Mouse (Mus musculus) hindbrain, embryonic 12.5 days (tissue): ENCODE measurements around the gene Cabin1. TPM values are rescaled to one million over a fixed set of nuclear protein-coding genes. Genes with fewer than 3 reads are reported as not detected.

Experiments
- ATAC-seq: fragments of 200-750 bp; cut with Nextera tagmentation; 2 replicates; pipeline ENCODE4 v1.8.0; 2017; ENCODE audit warnings: moderate TSS enrichment; ENCODE audit not compliant: low FRiP score
- H3K27ac ChIP-seq: fragments of 300-500 bp; sonication (generic); 2 replicates; pipeline ENCODE4 v1.5.1; 2016; ENCODE audit warnings: mild to moderate bottlenecking
- H3K27me3 ChIP-seq: fragments of 300-500 bp; sonication (generic); 2 replicates; pipeline ENCODE4 v1.6.1; 2016; ENCODE audit warnings: mild to moderate bottlenecking
- H3K36me3 ChIP-seq: fragments of 300-500 bp; sonication (generic); 2 replicates; pipeline ENCODE4 v1.6.1; 2016; ENCODE audit warnings: mild to moderate bottlenecking
- H3K4me1 ChIP-seq: fragments of 300-500 bp; sonication (generic); 2 replicates; pipeline ENCODE4 v1.6.1; 2016
- H3K4me2 ChIP-seq: fragments of 300-500 bp; sonication (generic); replicated peaks from 2 replicates; pipeline ENCODE4 v1.6.1; 2016; ENCODE audit warnings: mild to moderate bottlenecking
- H3K4me3 ChIP-seq: fragments of 300-500 bp; sonication (generic); 2 replicates; pipeline ENCODE4 v1.5.1; 2016; ENCODE audit warnings: mild to moderate bottlenecking
- H3K9ac ChIP-seq: fragments of 300-500 bp; sonication (generic); 2 replicates; pipeline ENCODE4 v1.6.1; 2016; ENCODE audit warnings: mild to moderate bottlenecking, moderate library complexity
- H3K9me3 ChIP-seq: fragments of 300-500 bp; sonication (generic); replicated peaks from 2 replicates; pipeline ENCODE4 v1.6.1; 2016; ENCODE audit warnings: mild to moderate bottlenecking
- WGBS: fragments of 180-500 bp; shearing (Covaris S2); methylation state at CpG from one replicate; pipeline ENCODE4 v1.1.7; 2016; 5-methylcytosine and 5-hydroxymethylcytosine counted together
- polyA plus RNA-seq: library from polyadenylated mRNA; unstranded; fragments of >200 nt; fragmentation: Nextera tagmentation; extraction: Ambion mirVana; gene quantifications from 2 replicates; pipeline ENCODE4 v1.2.1, GENCODE M21; 2016

The Cabin1 gene
- polyA plus RNA-seq, 1 experiment from 2014 or later, result 44.1 TPM

GRCm38 (mm10) chr10:75707901-75708632, 56.1 kb downstream of the Cabin1 start:
- 83% methylated on average over 3 of the region's 3 CpGs for WGBS
- Histone ChIP-seq H3K36me3 (peaks cover 64% of the 10 kb centered on the region), H3K4me3 (no peak overlapping the region), H3K9me3 (no peaks in the 10 kb centered on the region), H3K27ac (no peak overlapping the region), H3K9ac (no peak overlapping the region), H3K4me1 (0 out of 2 replicates have a peak, but pooled peaks cover 3% of the 10 kb centered on the region), H3K4me2 (no peak overlapping the region), H3K27me3 (no peaks in the 10 kb centered on the region)
- peak; percentile 4; the same call in 1 of the 2 replicates for ATAC-seq

GRCm38 (mm10) chr10:75706632-75707216, 57.4 kb downstream of the Cabin1 start:
- 83% methylated on average over 8 of the region's 8 CpGs for WGBS
- Histone ChIP-seq H3K36me3 (peaks cover 51% of the 10 kb centered on the region), H3K4me2 (no peak overlapping the region), H3K4me3 (no peak overlapping the region), H3K27ac (no peak overlapping the region), H3K9ac (no peak overlapping the region), H3K9me3 (no peaks in the 10 kb centered on the region), H3K4me1 (0 out of 2 replicates have a peak, but pooled peaks cover 3% of the 10 kb centered on the region), H3K27me3 (no peaks in the 10 kb centered on the region)
- no peak for ATAC-seq

- H3K27me3 ChIP-seq, result no peaks in the 10 kb centered on the region
- no peak for ATAC-seq
- H3K4me2 ChIP-seq, result no peak overlapping the region
- H3K4me1 ChIP-seq, result 0 out of 2 replicates have a peak, but pooled peaks cover 3% of the 10 kb centered on the region
- no peak overlapping the region for H3K27ac ChIP-seq
- no peak overlapping the region for H3K4me3 ChIP-seq
- 85% methylated on average over 7 of the region's 7 CpGs for WGBS
- H3K36me3 ChIP-seq, result peaks cover 43% of the 10 kb centered on the region
- no peaks in the 10 kb centered on the region for H3K9me3 ChIP-seq
- H3K9ac ChIP-seq, result no peak overlapping the region
Measured at GRCm38 (mm10) chr10:75705681-75706400, 58.3 kb downstream of the Cabin1 start.

DNA sequence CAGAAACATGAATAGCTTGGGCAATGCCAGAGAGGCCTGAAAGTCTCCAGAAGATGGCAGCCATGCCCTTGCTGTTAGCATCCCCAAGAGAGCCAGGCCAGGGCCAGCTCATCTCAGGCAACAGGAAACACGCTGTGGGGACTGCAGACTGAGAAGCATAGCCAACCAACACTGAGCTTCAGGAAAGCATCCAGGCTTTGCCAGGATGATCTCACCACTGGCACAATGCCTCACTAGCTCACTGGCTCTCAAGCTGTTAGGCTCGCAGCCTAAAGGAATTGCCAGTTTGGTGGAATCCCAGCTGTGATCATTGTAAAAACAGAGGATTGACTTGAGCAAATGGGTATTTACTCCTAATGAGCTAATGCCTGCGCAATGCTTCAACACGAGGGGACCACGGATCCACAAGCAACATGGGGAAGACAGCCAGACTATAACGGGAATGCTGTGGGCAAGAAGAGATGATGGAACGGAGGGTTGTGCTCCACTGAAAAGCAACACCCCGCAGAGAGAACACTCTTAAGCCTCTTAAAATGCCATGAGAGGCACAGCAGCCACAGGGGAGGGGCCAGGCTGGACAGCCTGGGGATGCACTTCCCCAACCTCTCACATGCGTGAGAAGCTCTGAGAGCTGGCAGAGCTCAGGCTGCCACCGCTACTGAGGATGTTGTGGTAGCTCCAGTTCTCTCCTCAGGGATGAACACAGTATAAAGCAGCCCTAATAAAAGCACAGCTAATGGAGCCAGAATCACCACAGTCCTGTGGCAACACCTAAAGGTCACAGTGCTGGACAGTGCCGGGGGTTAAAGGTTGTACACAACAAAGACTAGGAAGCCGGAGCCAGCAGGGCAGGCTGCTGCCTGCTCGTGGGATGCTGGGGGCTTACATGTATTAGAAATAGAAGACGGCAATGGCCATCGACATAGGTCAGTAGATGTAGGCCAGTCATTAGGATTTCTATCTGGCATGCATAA, 59.6 kb downstream of the Cabin1 start:
- peaks cover 37% of the 10 kb centered on the region for H3K36me3 ChIP-seq
- H3K4me2 ChIP-seq, result no peak overlapping the region
- H3K9ac ChIP-seq, result no peak overlapping the region
- H3K27me3 ChIP-seq, result no peaks in the 10 kb centered on the region
- H3K4me1 ChIP-seq, result 0 out of 2 replicates have a peak, but pooled peaks cover 3% of the 10 kb centered on the region
- no peak overlapping the region for H3K4me3 ChIP-seq
- H3K27ac ChIP-seq, result no peak overlapping the region
- H3K9me3 ChIP-seq, result no peaks in the 10 kb centered on the region
- 75% methylated on average over 15 of the region's 15 CpGs for WGBS
- ATAC-seq, result no peak

GRCm38 (mm10) chr10:75703504-75703903, 60.6 kb downstream of the Cabin1 start:
- 0 out of 2 replicates have a peak, but pooled peaks cover 3% of the 10 kb centered on the region for H3K4me1 ChIP-seq
- no peaks in the 10 kb centered on the region for H3K9me3 ChIP-seq
- no peak overlapping the region for H3K4me2 ChIP-seq
- 68% methylated on average over 1 of the region's 1 CpGs for WGBS
- no peak overlapping the region for H3K27ac ChIP-seq
- no peak overlapping the region for H3K9ac ChIP-seq
- no peaks in the 10 kb centered on the region for H3K27me3 ChIP-seq
- no peak; the same call in 1 of the 2 replicates for ATAC-seq
- peaks cover 40% of the 10 kb centered on the region for H3K36me3 ChIP-seq
- H3K4me3 ChIP-seq, result no peak overlapping the region

DNA sequence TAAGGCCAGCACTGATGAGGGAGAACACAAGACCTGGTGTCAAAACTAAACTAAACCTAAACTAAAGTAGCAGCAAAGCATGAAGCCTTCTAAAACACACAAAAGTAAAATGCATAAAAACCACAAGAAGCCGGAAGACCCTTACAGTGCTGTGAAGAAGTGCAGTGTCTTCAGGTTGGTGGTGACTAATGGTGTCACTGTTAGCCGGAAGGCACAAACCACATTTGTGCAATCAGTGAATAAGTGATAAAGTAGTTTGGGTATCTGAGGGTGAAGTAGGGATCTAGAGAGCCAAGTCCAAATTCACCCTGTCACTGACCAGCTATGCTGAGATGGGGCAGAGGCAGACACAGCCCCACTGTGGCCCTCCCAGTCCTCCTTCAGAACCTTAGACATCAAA, 61.6 kb downstream of the Cabin1 start:
- Histone ChIP-seq H3K36me3 (peaks cover 45% of the 10 kb centered on the region), H3K4me1 (0 out of 2 replicates have a peak, but pooled peaks cover 3% of the 10 kb centered on the region), H3K9ac (no peak overlapping the region), H3K4me2 (no peak overlapping the region), H3K27ac (no peak overlapping the region), H3K27me3 (no peaks in the 10 kb centered on the region), H3K4me3 (no peak overlapping the region), H3K9me3 (no peaks in the 10 kb centered on the region)
- ATAC-seq, result no peak
- 91% methylated on average over 2 of the region's 2 CpGs for WGBS

DNA sequence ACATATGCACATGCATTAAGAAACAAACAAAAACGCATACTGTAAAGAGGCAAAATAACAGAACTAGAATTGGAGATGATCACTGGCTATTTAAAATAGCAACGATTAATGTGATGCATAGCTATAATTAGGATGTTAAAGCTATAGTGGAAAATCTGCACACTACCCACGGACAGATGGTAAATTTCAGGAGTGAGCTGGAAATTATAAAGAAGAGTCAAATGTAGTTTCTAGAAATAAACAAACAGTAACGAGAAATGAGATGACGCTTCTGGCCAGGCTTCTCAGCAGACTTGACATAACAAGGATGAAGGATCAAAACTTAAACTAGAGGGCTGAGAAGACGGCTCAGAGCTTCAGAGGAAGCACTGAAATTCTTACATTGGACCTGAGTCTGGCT, 62.9 kb downstream of the Cabin1 start:
- Histone ChIP-seq H3K9me3 (no peaks in the 10 kb centered on the region), H3K4me3 (no peak overlapping the region), H3K27ac (no peak overlapping the region), H3K4me1 (0 out of 2 replicates have a peak, but pooled peaks cover 3% of the 10 kb centered on the region), H3K36me3 (peaks cover 47% of the 10 kb centered on the region), H3K27me3 (no peaks in the 10 kb centered on the region), H3K9ac (no peak overlapping the region), H3K4me2 (no peak overlapping the region)
- 93% methylated on average over 6 of the region's 6 CpGs for WGBS
- ATAC-seq, result no peak

DNA sequence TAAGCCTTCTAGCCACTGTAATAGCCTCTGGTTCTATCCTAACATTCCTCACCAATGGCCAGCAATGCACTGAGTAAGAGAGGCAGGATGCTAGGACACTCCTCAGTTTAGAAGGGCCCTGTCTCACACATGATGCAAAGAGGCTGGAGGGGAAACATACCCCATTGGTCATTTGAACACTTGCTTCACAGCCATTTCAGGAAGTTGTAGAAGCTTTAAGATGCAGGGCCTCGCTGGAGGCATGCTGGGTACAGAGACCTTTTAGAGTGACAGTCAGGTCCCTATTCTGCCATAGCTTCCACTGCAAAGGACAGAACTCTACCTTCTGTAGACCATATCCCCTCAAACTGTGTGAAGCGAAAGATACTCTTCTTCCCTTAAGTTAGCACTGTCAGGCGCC, 66.4 kb downstream of the Cabin1 start:
- Histone ChIP-seq H3K27ac (no peak overlapping the region), H3K36me3 (peaks cover 66% of the 10 kb centered on the region), H3K9me3 (no peaks in the 10 kb centered on the region), H3K4me1 (no peaks in the 10 kb centered on the region), H3K4me3 (no peak overlapping the region), H3K27me3 (no peaks in the 10 kb centered on the region), H3K4me2 (no peak overlapping the region), H3K9ac (no peak overlapping the region)
- ATAC-seq, result no peak
- WGBS, result 95% methylated on average over 3 of the region's 3 CpGs

DNA sequence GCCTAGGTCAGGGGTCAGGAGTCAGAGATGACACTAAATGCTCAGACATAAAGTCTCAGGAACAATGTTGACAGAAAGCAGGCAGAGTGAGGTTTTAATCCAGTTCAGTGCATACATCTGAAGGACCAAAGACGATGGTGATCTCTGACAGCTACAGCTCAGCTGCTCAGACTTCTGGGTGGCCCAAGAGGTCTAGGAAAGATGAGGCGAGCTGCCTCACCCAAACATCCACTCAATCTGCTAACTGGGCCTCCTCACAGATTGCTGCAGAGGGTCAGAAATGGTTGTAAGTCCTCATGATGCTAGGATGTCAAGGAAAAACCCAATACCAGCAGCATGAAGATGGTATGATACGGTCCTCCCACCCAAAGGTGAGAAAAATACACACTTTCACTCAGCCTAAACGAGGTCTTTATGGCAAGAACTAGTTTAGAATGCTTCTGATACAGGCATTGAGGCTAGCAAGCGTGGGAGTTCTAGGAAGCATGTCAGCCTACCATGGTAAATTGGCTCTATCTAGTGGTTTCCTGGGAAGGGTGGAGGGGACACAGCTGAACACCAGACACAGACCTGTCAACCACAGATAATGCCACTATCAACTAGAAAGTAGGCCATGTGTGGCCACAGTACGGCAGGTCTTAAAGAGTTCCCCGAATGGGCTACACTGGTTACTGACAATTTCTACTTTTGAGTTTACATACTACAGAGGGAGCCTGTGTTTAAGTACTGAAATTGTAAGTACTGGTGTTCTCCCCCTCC, 67.4 kb downstream of the Cabin1 start:
- Histone ChIP-seq H3K9ac (no peak overlapping the region), H3K36me3 (peaks cover 76% of the 10 kb centered on the region), H3K4me2 (no peak overlapping the region), H3K9me3 (no peaks in the 10 kb centered on the region), H3K27ac (no peak overlapping the region), H3K27me3 (no peaks in the 10 kb centered on the region), H3K4me1 (no peaks in the 10 kb centered on the region), H3K4me3 (no peak overlapping the region)
- ATAC-seq, result no peak
- 89% methylated on average over 7 of the region's 7 CpGs for WGBS

- Histone ChIP-seq H3K4me3 (no peak overlapping the region), H3K9me3 (no peaks in the 10 kb centered on the region), H3K9ac (no peak overlapping the region), H3K27ac (no peak overlapping the region), H3K27me3 (no peaks in the 10 kb centered on the region), H3K4me2 (no peak overlapping the region), H3K4me1 (no peaks in the 10 kb centered on the region), H3K36me3 (peaks cover 87% of the 10 kb centered on the region)
- 97% methylated on average over 2 of the region's 2 CpGs for WGBS
- ATAC-seq, result no peak
Measured at GRCm38 (mm10) chr10:75695521-75695920, 68.6 kb downstream of the Cabin1 start.

GRCm38 (mm10) chr10:75695078-75695477, 69.1 kb downstream of the Cabin1 start:
- Histone ChIP-seq H3K4me3 (no peak overlapping the region), H3K27me3 (no peaks in the 10 kb centered on the region)
- 93% methylated on average over 5 of the region's 5 CpGs for WGBS

More at GRCm38 (mm10) chr10:75695078-75695477, 69.1 kb downstream of the Cabin1 start:
- no peak overlapping the region for H3K4me2 ChIP-seq
- ATAC-seq, result no peak
- no peaks in the 10 kb centered on the region for H3K4me1 ChIP-seq
- peaks cover 87% of the 10 kb centered on the region for H3K36me3 ChIP-seq
- H3K9me3 ChIP-seq, result no peaks in the 10 kb centered on the region
- no peak overlapping the region for H3K27ac ChIP-seq
- no peak overlapping the region for H3K9ac ChIP-seq
